Mouse (Mus musculus) embryo, embryonic 10.5 days (tissue): ENCODE results near the gene Trpc4ap.

Source experiments
- DNase-seq: peaks from one replicate; pipeline ENCODE4 v3.0.0-alpha.2; 2015; ENCODE audit warnings: low spot score

Trpc4ap gene

DNA sequence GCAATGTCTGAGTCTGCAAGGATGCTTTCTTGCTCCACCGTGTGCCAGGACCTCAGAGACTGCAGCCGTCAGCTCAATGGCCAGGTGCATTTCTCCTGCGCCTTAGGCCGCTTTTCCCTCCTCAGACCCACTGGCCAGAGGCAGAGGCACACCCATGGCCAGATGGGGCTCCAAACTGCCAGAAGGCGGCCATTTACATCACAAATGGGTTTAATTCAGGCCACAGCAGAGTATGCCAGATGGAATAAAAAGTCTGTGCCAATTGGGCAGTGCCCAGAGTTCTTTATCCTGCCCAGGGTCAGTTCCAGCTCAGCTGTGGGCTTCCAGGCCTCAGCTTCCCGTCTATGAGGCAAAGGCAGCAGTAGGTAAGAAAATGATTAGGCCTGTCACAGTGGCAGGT, 51.5 kb downstream of the Trpc4ap start:
- DNase-seq: no peak

GRCm38 (mm10) chr2:155637411-155637810, 54.8 kb downstream of the Trpc4ap start:
- DNase-seq: no peak

GRCm38 (mm10) chr2:155636881-155637280, 55.3 kb downstream of the Trpc4ap start:
- no peak for DNase-seq

DNA sequence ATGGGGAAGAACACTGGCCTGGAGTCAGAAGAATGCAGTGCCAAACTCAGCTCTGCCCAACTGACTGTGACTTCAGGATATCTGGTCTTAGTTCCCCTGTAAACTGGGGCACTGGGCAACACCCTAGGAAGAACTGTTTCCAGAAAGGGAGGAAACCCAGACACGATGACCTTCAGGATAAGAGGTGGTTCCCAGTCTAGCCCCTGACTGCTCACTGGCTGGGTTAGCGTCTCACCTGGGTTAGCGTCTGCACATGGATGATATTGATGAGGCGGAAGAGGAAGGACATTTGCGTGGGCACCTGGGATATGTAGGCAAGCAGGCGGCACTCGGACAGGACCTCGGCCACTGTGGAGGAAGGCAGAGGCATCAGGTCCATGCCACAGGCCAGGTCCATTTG, 56.2 kb downstream of the Trpc4ap start:
- no peak for DNase-seq

GRCm38 (mm10) chr2:155634562-155634961, 57.6 kb downstream of the Trpc4ap start:
- DNase-seq: no peak

- no peak for DNase-seq
Observed at GRCm38 (mm10) chr2:155633731-155634130, 58.5 kb downstream of the Trpc4ap start.

- DNase-seq: no peak
Observed at GRCm38 (mm10) chr2:155633121-155633520, 59.1 kb downstream of the Trpc4ap start.

DNA sequence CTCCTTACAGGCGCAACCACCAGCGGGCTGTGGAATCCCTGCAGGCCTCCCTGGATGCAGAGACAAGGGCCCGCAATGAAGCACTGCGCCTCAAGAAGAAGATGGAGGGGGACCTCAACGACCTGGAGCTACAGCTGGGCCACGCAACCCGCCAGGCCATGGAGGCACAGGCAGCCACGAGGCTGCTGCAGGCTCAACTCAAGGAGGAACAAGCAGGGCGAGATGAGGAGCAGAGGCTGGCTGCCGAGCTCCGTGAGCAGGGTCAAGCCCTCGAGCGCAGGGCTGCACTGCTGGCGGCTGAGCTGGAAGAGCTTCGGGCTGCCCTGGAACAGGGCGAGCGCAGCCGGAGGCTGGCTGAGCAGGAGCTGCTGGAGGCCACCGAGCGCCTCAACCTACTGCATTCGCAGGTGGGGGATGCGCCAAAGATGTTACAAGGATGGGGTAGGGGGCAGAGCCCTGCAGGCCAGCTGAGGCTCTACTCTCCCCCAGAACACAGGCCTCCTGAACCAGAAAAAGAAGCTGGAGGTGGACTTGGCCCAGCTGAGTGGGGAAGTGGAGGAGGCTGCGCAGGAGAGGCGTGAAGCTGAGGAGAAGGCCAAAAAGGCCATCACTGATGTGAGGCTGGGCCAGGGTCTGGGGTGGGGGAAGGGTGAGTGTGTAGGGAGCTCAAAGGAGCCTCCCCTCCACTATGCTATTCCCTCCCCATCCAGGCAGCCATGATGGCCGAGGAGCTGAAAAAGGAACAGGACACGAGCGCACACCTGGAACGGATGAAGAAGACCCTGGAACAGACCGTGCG, 59.8 kb downstream of the Trpc4ap start:
- DNase-seq: no peak

GRCm38 (mm10) chr2:155630590-155631416, 61.4 kb downstream of the Trpc4ap start:
- peak; percentile 23 for DNase-seq

DNA sequence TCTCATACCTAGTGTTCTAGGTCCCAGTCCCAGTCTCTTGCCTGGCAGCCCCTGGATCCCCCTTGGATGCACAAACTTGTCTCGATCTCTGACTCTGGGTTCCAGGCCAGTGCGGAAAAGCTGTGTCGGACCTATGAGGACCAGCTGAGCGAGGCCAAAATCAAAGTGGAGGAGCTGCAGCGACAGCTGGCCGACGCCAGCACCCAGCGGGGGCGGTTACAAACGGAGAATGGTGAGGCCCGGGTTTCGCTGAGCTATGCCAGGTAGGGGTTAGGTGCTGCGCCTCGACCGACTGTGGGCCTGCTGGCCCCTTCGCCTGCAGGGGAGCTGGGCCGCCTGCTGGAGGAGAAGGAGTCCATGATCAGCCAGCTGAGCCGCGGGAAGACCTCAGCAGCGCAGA, 62.0 kb downstream of the Trpc4ap start:
- DNase-seq: peak; percentile 29

DNA sequence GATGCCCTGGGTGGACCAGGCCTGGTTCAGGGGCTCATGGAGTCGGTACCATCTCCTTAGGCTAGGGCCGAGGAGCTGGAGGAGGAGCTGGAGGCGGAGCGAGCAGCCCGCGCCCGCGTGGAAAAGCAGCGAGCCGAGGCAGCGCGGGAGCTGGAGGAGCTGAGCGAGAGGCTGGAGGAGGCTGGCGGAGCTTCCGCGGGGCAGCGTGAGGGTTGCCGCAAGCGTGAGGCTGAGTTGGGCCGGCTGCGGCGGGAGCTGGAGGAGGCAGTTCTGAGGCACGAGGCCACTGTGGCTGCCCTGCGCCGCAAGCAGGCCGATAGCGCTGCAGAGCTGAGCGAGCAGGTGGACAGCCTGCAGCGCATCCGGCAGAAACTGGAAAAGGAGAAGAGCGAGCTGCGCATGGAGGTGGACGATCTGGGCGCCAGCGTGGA, 62.9 kb downstream of the Trpc4ap start:
- DNase-seq: peak; percentile 54

DNA sequence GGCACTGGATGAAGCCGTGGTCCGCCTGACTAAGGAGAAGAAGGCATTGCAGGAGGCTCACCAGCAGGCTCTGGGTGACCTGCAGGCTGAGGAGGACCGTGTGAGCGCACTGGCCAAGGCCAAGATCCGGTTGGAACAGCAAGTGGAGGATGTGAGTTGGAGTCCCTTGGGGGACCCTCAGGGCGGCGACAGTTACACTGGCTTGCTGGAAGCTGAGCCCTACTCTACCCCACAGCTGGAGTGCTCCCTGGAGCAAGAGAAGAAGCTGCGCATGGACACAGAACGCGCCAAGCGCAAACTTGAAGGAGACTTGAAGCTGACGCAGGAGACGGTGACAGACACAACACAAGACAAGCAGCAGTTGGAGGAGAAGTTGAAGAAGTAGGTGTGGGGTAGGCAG, 63.7 kb downstream of the Trpc4ap start:
- no peak for DNase-seq

- no peak for DNase-seq
Observed at GRCm38 (mm10) chr2:155628112-155628511, 64.1 kb downstream of the Trpc4ap start.

GRCm38 (mm10) chr2:155627030-155627738, 65.0 kb downstream of the Trpc4ap start:
- peak; percentile 83 for DNase-seq

DNA sequence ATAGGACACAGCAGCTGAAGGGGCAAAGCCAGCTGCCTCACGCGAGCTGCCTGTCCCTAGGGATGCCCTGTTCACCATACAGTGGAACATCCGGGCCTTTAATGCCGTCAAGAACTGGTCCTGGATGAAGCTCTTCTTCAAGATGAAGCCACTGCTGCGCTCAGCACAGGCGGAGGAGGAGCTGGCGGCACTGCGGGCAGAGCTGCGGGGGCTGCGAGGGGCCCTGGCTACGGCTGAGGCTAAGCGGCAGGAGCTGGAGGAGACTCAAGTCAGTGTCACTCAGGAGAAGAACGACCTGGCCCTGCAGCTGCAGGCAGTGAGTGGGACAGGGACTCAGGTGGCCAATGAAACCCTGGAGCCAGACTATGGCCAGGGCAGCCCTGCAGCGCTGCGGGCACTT, 65.9 kb downstream of the Trpc4ap start:
- DNase-seq: no peak

GRCm38 (mm10) chr2:155624730-155625129, 67.5 kb downstream of the Trpc4ap start:
- DNase-seq: peak; percentile 80

DNA sequence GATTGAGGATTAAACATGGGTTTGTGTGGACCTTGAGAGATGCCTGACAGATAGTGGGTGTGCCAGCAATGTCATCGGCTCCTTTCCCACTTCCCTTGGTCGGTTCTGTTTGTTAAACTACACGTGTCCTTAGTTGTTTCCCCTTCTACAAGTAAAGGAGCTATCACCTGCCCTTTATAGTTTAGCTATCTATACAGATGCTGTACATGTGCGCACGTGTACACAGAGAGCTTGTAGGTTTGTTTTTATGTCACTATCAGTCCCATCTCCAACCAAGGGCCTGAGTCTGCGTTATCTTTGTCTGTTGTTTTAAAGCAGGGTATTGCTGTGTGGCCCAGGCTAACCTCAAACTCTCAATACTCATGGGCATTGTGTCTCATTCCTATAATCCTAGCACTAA, 68.2 kb downstream of the Trpc4ap start:
- DNase-seq: no peak

DNA sequence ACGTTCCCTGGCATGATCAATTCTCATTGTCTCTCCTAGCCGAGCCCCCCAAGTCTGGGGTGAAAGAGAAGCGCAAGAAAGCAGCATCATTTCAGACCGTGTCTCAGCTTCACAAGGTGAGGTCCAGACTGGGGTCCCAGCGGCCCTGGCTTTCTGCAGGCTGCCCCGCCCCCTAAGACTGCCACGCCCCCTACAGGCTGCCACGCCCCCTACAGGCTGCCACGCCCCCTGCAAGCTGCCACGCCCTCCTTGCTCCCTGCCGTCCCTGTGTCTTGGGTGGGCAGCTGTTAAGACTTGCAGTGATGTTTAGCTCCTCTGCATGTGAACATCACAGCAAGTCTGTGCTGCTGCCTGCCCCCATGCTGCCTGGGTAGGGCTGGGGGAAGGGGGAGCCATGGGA, 69.6 kb downstream of the Trpc4ap start:
- DNase-seq: no peak

- DNase-seq: peak; percentile 87
Observed at GRCm38 (mm10) chr2:155619817-155620216, 72.4 kb downstream of the Trpc4ap start.

GRCm38 (mm10) chr2:155616971-155617370, 75.2 kb downstream of the Trpc4ap start:
- no peak for DNase-seq

- no peak for DNase-seq
Observed at GRCm38 (mm10) chr2:155613953-155614352, 78.2 kb downstream of the Trpc4ap start.

DNA sequence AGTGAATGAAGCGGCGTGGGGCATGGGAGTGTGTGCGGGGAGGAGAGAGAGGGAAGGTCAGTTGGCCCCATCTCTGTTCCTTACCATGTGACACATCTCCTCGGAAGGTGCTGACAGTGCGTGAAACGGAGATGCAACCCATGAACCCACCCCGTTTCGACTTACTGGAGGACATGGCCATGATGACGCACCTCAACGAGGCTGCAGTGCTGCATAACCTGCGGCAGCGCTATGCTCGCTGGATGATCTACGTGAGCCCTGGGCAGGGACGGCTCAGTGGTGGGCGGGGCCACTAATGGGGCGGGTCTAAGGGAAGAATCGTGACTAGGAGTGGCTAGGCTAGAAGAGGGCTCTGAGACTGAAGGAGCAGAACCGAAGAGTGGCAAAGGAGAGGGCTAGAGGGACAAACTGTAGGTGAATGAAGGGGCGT, 78.8 kb downstream of the Trpc4ap start:
- peak; percentile 78 for DNase-seq
